Mouse (Mus musculus): ENCODE measurements at regions not wholly inside any gene's neighbourhood (a gene's known extent, or its start where the extent isn't known, plus 50 kb on each side); places are given as distances from the start of the nearest gene placed in this dataset.

GRCm38 (mm10) chr12:32458386-32458785 lies 79.9 kb downstream of the Ccdc71l start:
- TF ChIP-seq POLR2A (IDR thresholded peaks at IDR 0.05; ENCODE audit: borderline replicate concordance, extremely low read depth, low read depth, low read length) (no peak), CTCF (IDR thresholded peaks at IDR 0.05; ENCODE audit: insufficient read depth, low read length) (no peak)

All from lung, adult 2 months (tissue).